Mouse (Mus musculus) stomach, embryonic 15.5 days (tissue): Measurements from ENCODE around the gene Gm20422. TPM values are rescaled to one million over a fixed set of nuclear protein-coding genes. Genes with fewer than 3 reads are reported as not detected.

Experiments
- ATAC-seq: fragments of 200-750 bp; cut with Nextera tagmentation; 2 replicates; pipeline ENCODE4 v1.8.0; 2017; ENCODE audit warnings: low read depth, moderate number of reproducible peaks, moderate TSS enrichment; ENCODE audit not compliant: insufficient read depth, low FRiP score
- H3K27ac ChIP-seq: fragments of 300-500 bp; sonication (generic); 2 replicates; pipeline ENCODE4 v1.5.1; 2015; ENCODE audit warnings: mild to moderate bottlenecking, inconsistent platforms
- H3K27me3 ChIP-seq: fragments of 300-500 bp; sonication (generic); replicated peaks from 2 replicates; pipeline ENCODE4 v1.6.1; 2015; ENCODE audit warnings: inconsistent platforms
- H3K36me3 ChIP-seq: fragments of 300-500 bp; sonication (generic); 2 replicates; pipeline ENCODE4 v1.6.1; 2015; ENCODE audit warnings: inconsistent platforms
- H3K4me1 ChIP-seq: fragments of 300-500 bp; sonication (generic); 2 replicates; pipeline ENCODE4 v1.6.1; 2015; ENCODE audit warnings: inconsistent platforms
- H3K4me2 ChIP-seq: fragments of 300-500 bp; sonication (generic); 2 replicates; pipeline ENCODE4 v1.6.1; 2015; ENCODE audit warnings: mild to moderate bottlenecking, inconsistent platforms
- H3K4me3 ChIP-seq: fragments of 300-500 bp; sonication (generic); replicated peaks from 2 replicates; pipeline ENCODE4 v1.5.1; 2015; ENCODE audit warnings: inconsistent platforms
- H3K9ac ChIP-seq: fragments of 300-500 bp; sonication (generic); 2 replicates; pipeline ENCODE4 v1.6.1; 2015; ENCODE audit warnings: inconsistent platforms
- H3K9me3 ChIP-seq: fragments of 300-500 bp; sonication (generic); 2 replicates; pipeline ENCODE4 v1.6.1; 2016; ENCODE audit warnings: inconsistent platforms
- WGBS: fragments of 180-500 bp; shearing (Covaris S2); methylation state at CpG from one replicate; pipeline ENCODE4 v1.1.7; 2015; 5-methylcytosine and 5-hydroxymethylcytosine counted together
- polyA plus RNA-seq: library from polyadenylated mRNA; unstranded; fragments of >200 nt; fragmentation: Nextera tagmentation; extraction: Ambion mirVana; gene quantifications from 2 replicates; pipeline ENCODE4 v1.2.1, GENCODE M21; 2015

Gene Gm20422
- polyA plus RNA-seq, 1 experiment from 2014 or later: 0.39 TPM

- no peaks in the 10 kb centered on the region for H3K27me3 ChIP-seq
- H3K9me3 ChIP-seq: no peaks in the 10 kb centered on the region
- peak overlapping the region; percentile 83 for H3K9ac ChIP-seq
- peak overlapping the region; percentile 64 for H3K4me2 ChIP-seq
- under 1% methylated on average over 47 of the region's 48 CpGs for WGBS
- ATAC-seq: peak; percentile 50; the same call in 1 of the 2 replicates
- H3K36me3 ChIP-seq: peaks cover 22% of the 10 kb centered on the region
- H3K27ac ChIP-seq: peak overlapping the region; percentile 89
- peak overlapping the region; percentile 87 for H3K4me3 ChIP-seq
- peaks cover 16% of the 10 kb centered on the region for H3K4me1 ChIP-seq
Observed at GRCm38 (mm10) chr8:69791415-69792068, 16.9 kb upstream of the Gm20422 start.

GRCm38 (mm10) chr8:69790773-69791367, 16.2 kb upstream of the Gm20422 start, which contains the start of the genes Atp13a1 and Zfp866:
Gene Atp13a1 (plus strand): TSS chr8:69791163.
Gene Zfp866 (minus strand): TSS chr8:69791178.
- Histone ChIP-seq H3K9ac (peak within 1 kb of the TSS; percentile 83), H3K36me3 (peaks cover 17% of the 10 kb centered on the region), H3K27me3 (no peaks in the 10 kb centered on the region), H3K4me1 (peaks cover 16% of the 10 kb centered on the region), H3K27ac (peak within 1 kb of the TSS; percentile 89), H3K4me2 (peak within 1 kb of the TSS; percentile 64), H3K4me3 (peak within 1 kb of the TSS; percentile 87), H3K9me3 (no peaks in the 10 kb centered on the region)
- ATAC-seq: peak; percentile 93
- under 1% methylated on average over 38 of the region's 38 CpGs for WGBS

- peak overlapping the region; percentile 64 for H3K4me2 ChIP-seq
- ATAC-seq: no peak
- peak overlapping the region; percentile 83; the same call in 1 of the 2 replicates for H3K9ac ChIP-seq
- peaks cover 16% of the 10 kb centered on the region for H3K4me1 ChIP-seq
- H3K27me3 ChIP-seq: no peaks in the 10 kb centered on the region
- peaks cover 12% of the 10 kb centered on the region for H3K36me3 ChIP-seq
- H3K4me3 ChIP-seq: peak overlapping the region; percentile 87
- 28% methylated on average over 11 of the region's 11 CpGs for WGBS
- H3K27ac ChIP-seq: peak overlapping the region; percentile 89
- H3K9me3 ChIP-seq: no peaks in the 10 kb centered on the region
Observed at GRCm38 (mm10) chr8:69790364-69790763, 15.7 kb upstream of the Gm20422 start.

GRCm38 (mm10) chr8:69789731-69790130, 15.0 kb upstream of the Gm20422 start:
- H3K9ac ChIP-seq: no peak overlapping the region
- peaks cover 7% of the 10 kb centered on the region for H3K36me3 ChIP-seq
- peak overlapping the region; percentile 87 for H3K4me3 ChIP-seq
- H3K9me3 ChIP-seq: no peaks in the 10 kb centered on the region
- H3K27ac ChIP-seq: no peak overlapping the region
- peak overlapping the region; percentile 64; the same call in 1 of the 2 replicates for H3K4me2 ChIP-seq
- WGBS: 70% methylated on average over 5 of the region's 5 CpGs
- H3K27me3 ChIP-seq: no peaks in the 10 kb centered on the region
- H3K4me1 ChIP-seq: peaks cover 16% of the 10 kb centered on the region
- no peak for ATAC-seq

GRCm38 (mm10) chr8:69789105-69789504, 14.4 kb upstream of the Gm20422 start:
- Histone ChIP-seq H3K36me3 (peaks cover 1% of the 10 kb centered on the region), H3K27me3 (no peaks in the 10 kb centered on the region), H3K4me1 (peaks cover 16% of the 10 kb centered on the region), H3K4me3 (no peak overlapping the region), H3K9ac (no peak overlapping the region), H3K9me3 (no peaks in the 10 kb centered on the region), H3K4me2 (no peak overlapping the region), H3K27ac (no peak overlapping the region)
- ATAC-seq: no peak
- WGBS: 83% methylated on average over 5 of the region's 5 CpGs

- peaks cover 8% of the 10 kb centered on the region; the same call in 1 of the 2 replicates for H3K4me1 ChIP-seq
- H3K4me3 ChIP-seq: no peak overlapping the region
- ATAC-seq: no peak
- 63% methylated on average over 10 of the region's 12 CpGs for WGBS
- no peak overlapping the region for H3K27ac ChIP-seq
- no peak overlapping the region for H3K9ac ChIP-seq
- no peaks in the 10 kb centered on the region for H3K27me3 ChIP-seq
- H3K4me2 ChIP-seq: no peak overlapping the region
- no peaks in the 10 kb centered on the region for H3K9me3 ChIP-seq
- H3K36me3 ChIP-seq: no peaks in the 10 kb centered on the region
Observed at GRCm38 (mm10) chr8:69777111-69777510, 2.4 kb upstream of the Gm20422 start.

GRCm38 (mm10) chr8:69775149-69775534, 456 bp upstream of the Gm20422 start:
- no peak for ATAC-seq

GRCm38 (mm10) chr8:69772106-69772505, 2.6 kb downstream of the Gm20422 start:
- H3K27ac ChIP-seq: no peak overlapping the region
- ATAC-seq: no peak
- H3K4me3 ChIP-seq: no peak overlapping the region
- H3K9me3 ChIP-seq: no peaks in the 10 kb centered on the region
- peaks cover 19% of the 10 kb centered on the region for H3K36me3 ChIP-seq
- peaks cover 8% of the 10 kb centered on the region; the same call in 1 of the 2 replicates for H3K4me1 ChIP-seq
- H3K9ac ChIP-seq: no peak overlapping the region
- 68% methylated on average over 2 of the region's 2 CpGs for WGBS
- no peaks in the 10 kb centered on the region for H3K27me3 ChIP-seq
- no peak overlapping the region for H3K4me2 ChIP-seq

More at GRCm38 (mm10) chr8:69775149-69775534, 456 bp upstream of the Gm20422 start:
- Histone ChIP-seq H3K27me3 (no peaks in the 10 kb centered on the region), H3K4me1 (peaks cover 8% of the 10 kb centered on the region; the same call in 1 of the 2 replicates), H3K9me3 (no peaks in the 10 kb centered on the region), H3K36me3 (no peaks in the 10 kb centered on the region), H3K4me3 (peak overlapping the region; percentile 93), H3K9ac (no peak overlapping the region), H3K27ac (peak overlapping the region; percentile 100; the same call in 1 of the 2 replicates), H3K4me2 (peak overlapping the region; percentile 49)
- WGBS: 50% methylated on average over 2 of the region's 2 CpGs

GRCm38 (mm10) chr8:69771221-69771620, 3.5 kb downstream of the Gm20422 start:
- ATAC-seq: no peak
- H3K4me1 ChIP-seq: peaks cover 8% of the 10 kb centered on the region; the same call in 1 of the 2 replicates

GRCm38 (mm10) chr8:69761814-69762445, 12.8 kb downstream of the Gm20422 start:
- Histone ChIP-seq H3K27me3 (no peaks in the 10 kb centered on the region), H3K27ac (no peak overlapping the region), H3K9ac (no peak overlapping the region), H3K4me1 (no peaks in the 10 kb centered on the region), H3K4me3 (no peak overlapping the region), H3K9me3 (no peaks in the 10 kb centered on the region), H3K36me3 (peaks cover 48% of the 10 kb centered on the region), H3K4me2 (no peak overlapping the region)
- ATAC-seq: no peak
- WGBS: 92% methylated on average over 4 of the region's 4 CpGs

More at GRCm38 (mm10) chr8:69771221-69771620, 3.5 kb downstream of the Gm20422 start:
- H3K9ac ChIP-seq: no peak overlapping the region
- no peaks in the 10 kb centered on the region for H3K9me3 ChIP-seq
- no peak overlapping the region for H3K27ac ChIP-seq
- H3K4me2 ChIP-seq: no peak overlapping the region
- peaks cover 26% of the 10 kb centered on the region for H3K36me3 ChIP-seq
- no peak overlapping the region for H3K4me3 ChIP-seq
- H3K27me3 ChIP-seq: no peaks in the 10 kb centered on the region
- 78% methylated on average over 9 of the region's 9 CpGs for WGBS

- 92% methylated on average over 5 of the region's 5 CpGs for WGBS
- no peak for ATAC-seq
- no peak overlapping the region for H3K4me2 ChIP-seq
- no peak overlapping the region for H3K4me3 ChIP-seq
- no peak overlapping the region for H3K27ac ChIP-seq
- no peaks in the 10 kb centered on the region for H3K27me3 ChIP-seq
- peaks cover 15% of the 10 kb centered on the region for H3K36me3 ChIP-seq
- H3K4me1 ChIP-seq: no peaks in the 10 kb centered on the region
- H3K9me3 ChIP-seq: no peaks in the 10 kb centered on the region
- H3K9ac ChIP-seq: no peak overlapping the region
Observed at GRCm38 (mm10) chr8:69758316-69758715, 16.4 kb downstream of the Gm20422 start.

GRCm38 (mm10) chr8:69752437-69752836, 22.2 kb downstream of the Gm20422 start:
- Histone ChIP-seq H3K9ac (no peak overlapping the region), H3K4me1 (no peaks in the 10 kb centered on the region), H3K9me3 (no peaks in the 10 kb centered on the region), H3K4me3 (no peak overlapping the region), H3K27ac (no peak overlapping the region), H3K27me3 (no peaks in the 10 kb centered on the region), H3K4me2 (no peak overlapping the region), H3K36me3 (no peaks in the 10 kb centered on the region; the same call in 1 of the 2 replicates)
- no peak for ATAC-seq
- WGBS: 85% methylated on average over 2 of the region's 2 CpGs
